Mouse (Mus musculus) bone marrow, adult 2 months (tissue): Measurements from ENCODE around the gene Jup. TPM values are rescaled to one million over a fixed set of nuclear protein-coding genes. Genes with fewer than 3 reads are reported as not detected.

ENCODE experiments used
- H3K27ac ChIP-seq: fragments of 200-500 bp; 2 replicates; pipeline ENCODE4 v1.5.1; 2012; ENCODE audit warnings: low read depth, mild to moderate bottlenecking, control low read depth, inconsistent platforms, low read length; ENCODE audit not compliant: control insufficient read depth, poor library complexity, insufficient read depth
- H3K4me1 ChIP-seq: fragments of 200-500 bp; 2 replicates; pipeline ENCODE4 v1.6.1; 2011; ENCODE audit warnings: low read length; ENCODE audit not compliant: control insufficient read depth, insufficient read depth
- H3K4me3 ChIP-seq: fragments of 200-500 bp; replicated peaks from 2 replicates; pipeline ENCODE3; 2011; ENCODE audit warnings: mild to moderate bottlenecking, low read depth, low read length, control low read depth; ENCODE audit not compliant: control insufficient read depth
- CTCF ChIP-seq: fragments of 200-500 bp; IDR thresholded peaks from 2 replicates; pipeline ENCODE4 v1.5.1; 2011; ENCODE audit warnings: low read length, control low read depth; ENCODE audit not compliant: control insufficient read depth, insufficient read depth
- POLR2A ChIP-seq: fragments of 200-500 bp; IDR thresholded peaks from 2 replicates; pipeline ENCODE4 v1.6.1; 2011; ENCODE audit warnings: low read depth, mild to moderate bottlenecking, control low read depth, low read length, borderline replicate concordance; ENCODE audit not compliant: control insufficient read depth
- WGBS: fragments of 180-500 bp; shearing (Covaris S2); methylation state at CpG from one replicate; pipeline ENCODE4 v1.1.7; 2018; 5-methylcytosine and 5-hydroxymethylcytosine counted together
- polyA plus RNA-seq: library from polyadenylated mRNA; stranded (reverse); fragments of >200 nt; gene quantifications from 2 replicates; pipeline ENCODE4 v1.2.4, GENCODE M21; 2011; ENCODE audit warnings: low replicate concordance; ENCODE audit not compliant: missing spikeins, insufficient read depth, insufficient read length

Gene Jup
- polyA plus RNA-seq, 1 experiment: 11.1 TPM

- peaks cover 2% of the 10 kb centered on the region; the same call in 1 of the 2 replicates for H3K4me1 ChIP-seq
- 91% methylated on average over 7 of the region's 7 CpGs for WGBS
- H3K4me3 ChIP-seq: no peak overlapping the region
- TF ChIP-seq CTCF (no peak), POLR2A (no peak)
- no peak overlapping the region for H3K27ac ChIP-seq
These were observed 5.6 kb downstream of the Jup start for GRCm38 (mm10) chr11:100391884-100392345.

GRCm38 (mm10) chr11:100391081-100391883 is 6.3 kb downstream of the Jup start:
- TF ChIP-seq CTCF (no peak), POLR2A (no peak)
- H3K4me3 ChIP-seq: no peak overlapping the region
- 83% methylated on average over 9 of the region's 9 CpGs for WGBS
- H3K4me1 ChIP-seq: peaks cover 2% of the 10 kb centered on the region; the same call in 1 of the 2 replicates
- H3K27ac ChIP-seq: no peak overlapping the region

- Histone ChIP-seq H3K4me3 (no peak overlapping the region), H3K4me1 (peaks cover 1% of the 10 kb centered on the region; the same call in 1 of the 2 replicates), H3K27ac (no peak overlapping the region)
- 83% methylated on average over 8 of the region's 8 CpGs for WGBS
- TF ChIP-seq POLR2A: no peak
- TF ChIP-seq CTCF: no peak
These were observed 7.6 kb downstream of the Jup start for GRCm38 (mm10) chr11:100389931-100390445.

- Histone ChIP-seq H3K4me1 (no peaks in the 10 kb centered on the region), H3K4me3 (no peak overlapping the region), H3K27ac (no peak overlapping the region)
- no peak for TF ChIP-seq CTCF
- TF ChIP-seq POLR2A: no peak
- WGBS: 80% methylated on average over 6 of the region's 6 CpGs
These were observed 9.0 kb downstream of the Jup start for GRCm38 (mm10) chr11:100388588-100388987.

- Histone ChIP-seq H3K4me1 (no peaks in the 10 kb centered on the region), H3K27ac (no peak overlapping the region), H3K4me3 (no peak overlapping the region)
- no peak for TF ChIP-seq CTCF
- no peak for TF ChIP-seq POLR2A
- WGBS: 66% methylated on average over 14 of the region's 14 CpGs
These were observed 9.8 kb downstream of the Jup start for GRCm38 (mm10) chr11:100387589-100388375.

GRCm38 (mm10) chr11:100387111-100387510 is 10.5 kb downstream of the Jup start:
- H3K27ac ChIP-seq: no peak overlapping the region
- no peak overlapping the region for H3K4me3 ChIP-seq
- H3K4me1 ChIP-seq: no peaks in the 10 kb centered on the region
- TF ChIP-seq CTCF: no peak
- no peak for TF ChIP-seq POLR2A
- 89% methylated on average over 6 of the region's 6 CpGs for WGBS

- Histone ChIP-seq H3K4me1 (no peaks in the 10 kb centered on the region), H3K4me3 (no peak overlapping the region), H3K27ac (no peak overlapping the region)
- no peak for TF ChIP-seq POLR2A
- no peak for TF ChIP-seq CTCF
- WGBS: 59% methylated on average over 5 of the region's 5 CpGs
These were observed 11.0 kb downstream of the Jup start for GRCm38 (mm10) chr11:100386586-100386985.

GRCm38 (mm10) chr11:100385016-100385415 is 12.5 kb downstream of the Jup start:
- Histone ChIP-seq H3K27ac (no peak overlapping the region), H3K4me1 (no peaks in the 10 kb centered on the region), H3K4me3 (no peak overlapping the region)
- TF ChIP-seq CTCF: no peak
- no peak for TF ChIP-seq POLR2A
- 82% methylated on average over 3 of the region's 3 CpGs for WGBS

GRCm38 (mm10) chr11:100382682-100383081 is 14.9 kb downstream of the Jup start:
- Histone ChIP-seq H3K4me3 (no peak overlapping the region), H3K4me1 (no peaks in the 10 kb centered on the region), H3K27ac (no peak overlapping the region)
- WGBS: 68% methylated on average over 6 of the region's 6 CpGs
- TF ChIP-seq CTCF (no peak), POLR2A (no peak)
